Mouse (Mus musculus): ENCODE measurements around the gene 9530053A07Rik.
A peak's percentile ranks its signal among the peaks of the same experiment; 100 is the strongest.

The 9530053A07Rik gene

DNA sequence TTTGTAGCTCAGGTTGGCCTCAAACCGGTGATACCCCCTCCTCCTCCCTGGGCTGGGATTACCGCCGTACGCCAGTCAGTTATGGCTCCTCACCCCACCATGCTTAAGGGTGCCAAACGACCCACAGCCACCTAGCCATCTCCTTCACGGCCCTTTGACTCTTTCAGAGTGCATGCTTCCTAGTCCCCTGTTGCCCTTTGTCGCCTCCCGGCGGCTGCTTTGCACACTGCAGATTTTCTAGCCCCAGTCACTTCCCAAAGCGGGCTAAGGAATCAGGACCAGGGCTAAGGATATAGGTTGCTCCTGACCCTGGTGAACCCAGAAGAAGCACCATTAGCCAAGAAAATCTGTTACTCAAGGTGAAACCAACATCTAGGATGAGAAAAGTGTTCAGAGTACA lies 84.9 kb downstream of the 9530053A07Rik start:
- DNase-seq (ENCODE audit: inconsistent age in 2 of 2, low spot score in 1 of 2) = peak; percentile 66 to 92

All from adrenal gland, adult (tissue).